Mouse (Mus musculus): ENCODE data around the gene Edn3. TPM values are rescaled to one million over a fixed set of nuclear protein-coding genes. Genes with fewer than 3 reads are reported as not detected.

Gene Edn3
- 0.11 and 0.13 TPM in 2 replicates for polyA plus RNA-seq (2015; fragmentation: Nextera tagmentation; extraction: Ambion mirVana)

DNA sequence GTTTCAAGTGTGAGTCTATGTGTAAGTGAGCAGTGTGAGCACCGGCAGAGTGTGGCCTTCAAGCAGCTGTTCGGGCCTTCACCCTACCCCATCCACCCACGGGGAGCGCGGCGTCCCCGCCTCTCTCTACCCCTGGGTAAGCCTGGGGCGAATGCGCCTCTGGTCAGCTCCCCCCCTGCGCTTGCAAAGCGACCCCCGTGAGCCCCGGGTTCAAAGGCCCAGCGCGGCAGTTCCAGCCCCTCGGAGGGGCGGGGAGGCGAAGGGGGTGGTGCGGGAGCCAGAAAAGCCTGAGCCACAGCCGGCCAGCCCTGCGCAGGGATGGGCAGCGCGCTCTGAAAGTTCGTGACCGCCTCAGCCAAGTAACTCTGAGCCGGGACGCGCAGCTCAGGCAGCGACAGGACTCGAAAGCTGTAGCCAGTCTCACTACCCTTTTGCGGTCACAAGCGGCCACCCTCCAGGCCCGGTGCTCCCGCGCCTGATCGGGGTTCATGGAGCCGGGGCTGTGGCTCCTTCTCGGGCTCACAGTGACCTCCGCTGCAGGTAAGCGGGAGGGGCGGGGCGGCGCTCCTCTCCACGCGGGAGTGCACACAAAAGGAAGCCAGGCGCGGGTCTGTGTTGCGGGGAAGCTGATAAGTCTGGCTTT is at the start of gene Edn3:
TSS of gene Edn3 (plus strand) at position 141 of the 643 bp plus-strand sequence.
- Histone ChIP-seq H3K36me3 (replicated peaks; ENCODE audit: insufficient read depth, low read length) (no peaks in the 10 kb centered on the region), H3K4me2 (ENCODE audit: low read depth, low read length) (peak within 1 kb of the TSS; percentile 65), H3K27ac (ENCODE audit: low read depth) (no peak within 1 kb of the TSS), H3K27me3 (ENCODE audit: insufficient read depth, low read length) (peaks cover 8% of the 10 kb centered on the region; the same call in 1 of the 2 replicates), H3K9ac (replicated peaks) (no peak within 1 kb of the TSS; the same call in 1 of the 2 replicates), H3K9me3 (ENCODE audit: low read length) (no peaks in the 10 kb centered on the region), H3K4me3 (ENCODE audit: low read depth, low read length) (0 out of 2 replicates have a peak within 1 kb of the TSS, but pooled peaks have one; percentile 10), H3K4me1 (ENCODE audit: insufficient read depth) (no peaks in the 10 kb centered on the region)
- no peak for TF ChIP-seq EP300 (IDR thresholded peaks at IDR 0.05; ENCODE audit: low read depth)
- TF ChIP-seq CTCF (IDR thresholded peaks at IDR 0.05; ENCODE audit: low read depth) = no peak
- DNase-seq = peak; percentile 17
- 3% methylated on average over 47 of the region's 48 CpGs for WGBS (ENCODE audit: insufficient replicate concordance)
- ATAC-seq = no peak

DNA sequence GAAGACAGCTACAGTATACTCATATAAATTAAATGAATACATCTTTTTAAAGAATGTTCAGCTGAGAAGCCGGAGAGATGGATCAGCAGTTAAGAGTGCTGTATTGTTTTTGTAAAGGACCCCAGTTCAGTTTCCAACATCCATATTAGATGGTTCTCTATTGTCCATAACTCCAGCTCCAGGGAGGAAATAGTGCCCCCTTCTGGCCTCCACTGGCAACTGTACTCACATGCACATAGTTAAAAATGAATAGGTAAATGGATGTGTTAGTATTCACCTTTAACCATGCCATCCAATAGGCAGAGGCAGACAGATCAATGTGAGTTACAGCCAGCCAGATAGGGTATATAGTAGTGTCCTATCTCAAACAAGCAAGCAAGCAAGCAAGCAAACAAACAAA is 48.4 kb upstream of the Edn3 start:
- Histone ChIP-seq H3K9ac (replicated peaks) (no peak overlapping the region), H3K9me3 (ENCODE audit: low read length) (no peaks in the 10 kb centered on the region), H3K4me1 (ENCODE audit: insufficient read depth) (no peaks in the 10 kb centered on the region), H3K36me3 (replicated peaks; ENCODE audit: insufficient read depth, low read length) (no peaks in the 10 kb centered on the region), H3K4me3 (ENCODE audit: low read depth, low read length) (no peak overlapping the region), H3K27ac (ENCODE audit: low read depth) (no peak overlapping the region), H3K27me3 (ENCODE audit: insufficient read depth, low read length) (no peaks in the 10 kb centered on the region), H3K4me2 (ENCODE audit: low read depth, low read length) (no peak overlapping the region)
- ATAC-seq (no peak), DNase-seq (no peak)
- TF ChIP-seq EP300 (IDR thresholded peaks at IDR 0.05; ENCODE audit: low read depth) = no peak
- TF ChIP-seq CTCF (IDR thresholded peaks at IDR 0.05; ENCODE audit: low read depth) = peak; percentile 44
- 91% methylated on average over 1 of the region's 1 CpGs for WGBS (ENCODE audit: insufficient replicate concordance)

DNA sequence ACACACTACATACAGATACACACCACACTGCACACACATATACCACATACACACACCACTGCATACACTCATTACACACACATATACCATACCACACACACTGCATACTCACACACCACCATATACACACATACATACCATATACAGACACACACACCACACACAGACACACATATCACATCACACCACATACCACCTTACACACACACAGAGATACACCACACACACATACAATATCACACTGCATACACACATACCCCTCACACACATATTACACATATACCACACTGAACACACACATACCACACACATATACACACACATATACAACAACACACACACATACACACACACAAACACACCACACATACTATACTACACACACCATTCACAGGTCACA is 44.5 kb upstream of the Edn3 start:
- Histone ChIP-seq H3K9ac (replicated peaks) (no peak overlapping the region), H3K4me1 (ENCODE audit: insufficient read depth) (no peaks in the 10 kb centered on the region), H3K27ac (ENCODE audit: low read depth) (no peak overlapping the region), H3K27me3 (ENCODE audit: insufficient read depth, low read length) (no peaks in the 10 kb centered on the region), H3K9me3 (ENCODE audit: low read length) (no peaks in the 10 kb centered on the region), H3K36me3 (replicated peaks; ENCODE audit: insufficient read depth, low read length) (no peaks in the 10 kb centered on the region), H3K4me3 (ENCODE audit: low read depth, low read length) (no peak overlapping the region), H3K4me2 (ENCODE audit: low read depth, low read length) (no peak overlapping the region)
- no peak for ATAC-seq
- no peak for TF ChIP-seq CTCF (IDR thresholded peaks at IDR 0.05; ENCODE audit: low read depth)
- TF ChIP-seq EP300 (IDR thresholded peaks at IDR 0.05; ENCODE audit: low read depth) = no peak
- no peak for DNase-seq

DNA sequence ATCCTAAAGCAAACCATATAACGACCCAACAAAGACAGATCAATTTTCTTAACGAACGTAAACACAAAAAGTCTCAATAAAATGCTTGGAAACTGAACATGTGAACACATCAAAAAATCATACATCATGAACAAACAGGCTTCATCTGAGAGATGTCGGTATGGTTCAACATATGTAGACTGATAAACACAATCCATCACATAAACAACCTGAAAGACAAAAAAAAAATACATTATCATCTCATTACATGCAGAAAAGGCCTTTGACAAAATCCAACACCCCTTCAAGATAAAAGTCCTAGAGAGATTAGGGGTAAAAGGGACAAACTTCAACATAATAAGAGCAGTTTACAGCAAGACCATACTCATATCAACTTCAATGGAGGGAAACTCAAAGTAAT is 42.6 kb upstream of the Edn3 start:
- Histone ChIP-seq H3K4me2 (ENCODE audit: low read depth, low read length) (no peak overlapping the region), H3K9me3 (ENCODE audit: low read length) (no peaks in the 10 kb centered on the region), H3K4me1 (ENCODE audit: insufficient read depth) (no peaks in the 10 kb centered on the region), H3K9ac (replicated peaks) (no peak overlapping the region), H3K27ac (ENCODE audit: low read depth) (no peak overlapping the region), H3K27me3 (ENCODE audit: insufficient read depth, low read length) (no peaks in the 10 kb centered on the region), H3K36me3 (replicated peaks; ENCODE audit: insufficient read depth, low read length) (no peaks in the 10 kb centered on the region), H3K4me3 (ENCODE audit: low read depth, low read length) (no peak overlapping the region)
- ATAC-seq = no peak
- no peak for DNase-seq
- 74% methylated on average over 4 of the region's 4 CpGs for WGBS (ENCODE audit: insufficient replicate concordance)
- TF ChIP-seq EP300 (IDR thresholded peaks at IDR 0.05; ENCODE audit: low read depth) (no peak), CTCF (IDR thresholded peaks at IDR 0.05; ENCODE audit: low read depth) (no peak)

DNA sequence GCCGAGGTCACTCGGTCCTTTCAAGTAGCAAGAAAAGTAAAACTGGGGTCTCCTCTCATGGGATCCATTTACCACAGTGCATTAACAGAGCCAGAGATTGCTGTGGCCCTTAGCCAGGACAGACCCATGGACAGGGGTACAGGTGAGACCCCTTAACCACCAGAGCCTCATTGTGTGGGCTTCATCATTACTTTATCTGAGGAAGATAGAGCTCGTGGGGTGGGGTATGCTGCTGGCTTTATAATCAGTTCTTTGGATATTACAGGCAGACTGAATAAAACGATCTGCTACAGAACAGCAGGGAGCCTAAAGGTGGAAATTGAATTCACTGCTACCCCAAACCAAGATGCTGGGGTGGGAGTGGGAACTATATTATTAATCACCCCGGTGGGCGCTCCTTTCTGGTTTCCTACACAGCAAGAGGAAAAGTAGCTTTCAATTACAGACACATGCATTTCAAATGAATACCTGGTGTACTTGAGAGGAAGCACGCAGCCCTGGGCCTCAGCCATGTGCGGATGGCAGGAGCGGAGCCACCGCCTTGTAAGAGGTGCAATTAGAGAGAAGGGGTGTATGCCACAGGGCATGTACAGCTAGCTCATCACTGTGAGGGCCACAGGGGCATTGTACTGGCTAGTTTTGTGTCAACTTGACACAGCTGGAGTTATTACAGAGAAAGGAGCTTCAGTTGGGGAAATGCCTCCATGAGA is 33.1 kb upstream of the Edn3 start:
- H3K4me3 ChIP-seq (ENCODE audit: low read depth, low read length) = no peak overlapping the region
- H3K36me3 ChIP-seq (replicated peaks; ENCODE audit: insufficient read depth, low read length) = no peaks in the 10 kb centered on the region
- TF ChIP-seq CTCF (IDR thresholded peaks at IDR 0.05; ENCODE audit: low read depth) (no peak), EP300 (IDR thresholded peaks at IDR 0.05; ENCODE audit: low read depth) (no peak)
- ATAC-seq = no peak
- no peak overlapping the region for H3K9ac ChIP-seq (replicated peaks)
- no peak overlapping the region for H3K4me2 ChIP-seq (ENCODE audit: low read depth, low read length)
- H3K27me3 ChIP-seq (ENCODE audit: insufficient read depth, low read length) = no peaks in the 10 kb centered on the region
- H3K4me1 ChIP-seq (ENCODE audit: insufficient read depth) = no peaks in the 10 kb centered on the region
- H3K9me3 ChIP-seq (ENCODE audit: low read length) = no peaks in the 10 kb centered on the region
- H3K27ac ChIP-seq (ENCODE audit: low read depth) = no peak overlapping the region
- 74% methylated on average over 10 of the region's 10 CpGs for WGBS (ENCODE audit: insufficient replicate concordance)
- DNase-seq = peak; percentile 9

DNA sequence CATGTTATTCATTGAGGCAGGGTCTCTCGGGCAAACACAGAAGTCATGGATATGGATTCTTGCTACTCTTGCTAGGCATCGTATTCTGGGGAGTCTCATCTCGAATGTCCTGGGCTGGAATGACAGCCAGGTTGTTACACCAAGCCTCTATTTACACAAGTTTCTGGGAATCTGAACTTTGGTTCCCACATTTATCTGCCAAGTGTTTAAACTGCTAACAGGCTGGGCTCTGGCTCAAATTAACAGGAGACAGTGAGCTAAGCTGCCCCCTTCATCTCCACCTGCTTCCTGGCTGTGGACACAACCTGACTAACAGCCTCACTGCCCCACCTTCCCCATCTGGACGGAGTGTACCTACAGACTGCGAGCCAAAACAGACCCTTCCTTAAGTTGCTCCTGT is 28.5 kb upstream of the Edn3 start:
- H3K4me3 ChIP-seq (ENCODE audit: low read depth, low read length) = no peak overlapping the region
- no peaks in the 10 kb centered on the region for H3K27me3 ChIP-seq (ENCODE audit: insufficient read depth, low read length)
- DNase-seq (peak; percentile 15), ATAC-seq (peak; percentile 36; the same call in 1 of the 2 replicates)
- H3K27ac ChIP-seq (ENCODE audit: low read depth) = no peak overlapping the region
- no peak overlapping the region for H3K4me2 ChIP-seq (ENCODE audit: low read depth, low read length)
- H3K9ac ChIP-seq (replicated peaks) = no peak overlapping the region
- H3K36me3 ChIP-seq (replicated peaks; ENCODE audit: insufficient read depth, low read length) = no peaks in the 10 kb centered on the region
- H3K4me1 ChIP-seq (ENCODE audit: insufficient read depth) = no peaks in the 10 kb centered on the region
- H3K9me3 ChIP-seq (ENCODE audit: low read length) = no peaks in the 10 kb centered on the region
- 58% methylated on average over 5 of the region's 5 CpGs for WGBS (ENCODE audit: insufficient replicate concordance)
- no peak for TF ChIP-seq CTCF (IDR thresholded peaks at IDR 0.05; ENCODE audit: low read depth)
- TF ChIP-seq EP300 (IDR thresholded peaks at IDR 0.05; ENCODE audit: low read depth) = no peak

Data from liver, postnatal 0 days (tissue).